Mouse (Mus musculus): ENCODE measurements around the gene Nipal3.

- TF ChIP-seq GATA1 (IDR thresholded peaks at IDR 0.05; ENCODE audit: borderline replicate concordance, low read length), result no peak
- TF ChIP-seq FLI1 (IDR thresholded peaks at IDR 0.05; ENCODE audit: low read length), result no peak
These were observed 19.0 kb upstream of the Nipal3 start for GRCm38 (mm10) chr4:135513865-135514264.
